Mouse (Mus musculus) liver, embryonic 12.5 days (tissue): ENCODE measurements around the gene Gm9821. TPM values are rescaled to one million over a fixed set of nuclear protein-coding genes. Genes with fewer than 3 reads are reported as not detected.

ENCODE experiments used
- ATAC-seq: fragments of 200-750 bp; cut with Nextera tagmentation; 2 replicates; pipeline ENCODE4 v1.8.0; 2017; ENCODE audit warnings: moderate number of reproducible peaks, mild to moderate bottlenecking, moderate library complexity
- H3K27ac ChIP-seq: fragments of 300-500 bp; sonication (generic); 2 replicates; pipeline ENCODE4 v1.5.1; 2016; ENCODE audit warnings: mild to moderate bottlenecking
- H3K27me3 ChIP-seq: fragments of 300-500 bp; sonication (generic); replicated peaks from 2 replicates; pipeline ENCODE4 v1.6.1; 2016; ENCODE audit warnings: mild to moderate bottlenecking, moderate library complexity
- H3K36me3 ChIP-seq: fragments of 300-500 bp; sonication (generic); 2 replicates; pipeline ENCODE4 v1.6.1; 2016; ENCODE audit warnings: mild to moderate bottlenecking, moderate library complexity
- H3K4me1 ChIP-seq: fragments of 300-500 bp; sonication (generic); 2 replicates; pipeline ENCODE4 v1.6.1; 2016
- H3K4me2 ChIP-seq: fragments of 300-500 bp; sonication (generic); 2 replicates; pipeline ENCODE4 v1.6.1; 2016; ENCODE audit warnings: mild to moderate bottlenecking, moderate library complexity
- H3K4me3 ChIP-seq: fragments of 300-500 bp; sonication (generic); 2 replicates; pipeline ENCODE4 v1.5.1; 2016; ENCODE audit warnings: mild to moderate bottlenecking, moderate library complexity
- H3K9ac ChIP-seq: fragments of 300-500 bp; sonication (generic); 2 replicates; pipeline ENCODE4 v1.6.1; 2016; ENCODE audit warnings: mild to moderate bottlenecking, moderate library complexity
- H3K9me3 ChIP-seq: fragments of 300-500 bp; sonication (generic); replicated peaks from 2 replicates; pipeline ENCODE4 v1.6.1; 2016; ENCODE audit warnings: mild to moderate bottlenecking, moderate library complexity
- WGBS: fragments of 180-500 bp; shearing (Covaris S2); methylation state at CpG from one replicate; pipeline ENCODE4 v1.1.7; 2016; ENCODE audit not compliant: insufficient replicate concordance; 5-methylcytosine and 5-hydroxymethylcytosine counted together
- polyA plus RNA-seq: library from polyadenylated mRNA; unstranded; fragments of >200 nt; fragmentation: Nextera tagmentation; extraction: Ambion mirVana; gene quantifications from 2 replicates; pipeline ENCODE4 v1.2.1, GENCODE M21; 2016

The Gm9821 gene
- polyA plus RNA-seq, 1 experiment from 2014 or later, result 2.5 TPM

DNA sequence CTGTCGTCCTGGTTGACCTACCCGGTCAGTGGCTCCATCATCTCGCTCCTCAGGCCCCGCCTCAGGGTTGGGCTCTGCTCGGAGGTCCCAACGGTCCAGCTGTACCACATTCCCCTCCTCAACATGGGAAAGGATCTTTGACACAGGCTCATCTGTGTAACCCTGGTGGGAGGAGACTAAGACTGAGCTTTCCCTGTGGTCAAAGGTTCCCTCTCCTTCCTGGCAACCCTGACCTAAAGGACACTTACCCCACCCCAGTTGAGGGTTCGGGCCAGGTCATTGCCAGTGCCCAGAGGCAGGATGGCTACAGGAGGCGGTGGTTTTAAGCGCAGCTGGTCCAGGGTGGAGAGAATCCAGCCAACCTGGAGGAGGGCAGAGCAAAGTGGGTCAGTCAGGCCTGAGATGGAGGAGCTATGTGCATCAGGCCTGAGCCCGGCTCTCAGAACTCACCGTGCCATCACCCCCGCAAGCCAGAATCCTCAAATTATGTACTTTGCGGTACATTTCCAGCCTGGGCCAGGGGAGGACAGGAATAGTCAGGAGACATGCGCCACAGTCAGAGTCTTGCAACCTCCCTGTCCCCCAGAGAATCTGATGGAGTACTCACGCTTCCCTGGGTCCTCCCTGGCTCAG, 6.1 kb upstream of the Gm9821 start:
- WGBS, result 89% methylated on average over 15 of the region's 15 CpGs
- ATAC-seq, result no peak
- Histone ChIP-seq H3K36me3 (peaks cover 96% of the 10 kb centered on the region), H3K27me3 (no peaks in the 10 kb centered on the region), H3K4me3 (no peak overlapping the region), H3K4me1 (peaks cover 15% of the 10 kb centered on the region), H3K27ac (no peak overlapping the region), H3K9ac (no peak overlapping the region), H3K4me2 (no peak overlapping the region), H3K9me3 (no peaks in the 10 kb centered on the region)

DNA sequence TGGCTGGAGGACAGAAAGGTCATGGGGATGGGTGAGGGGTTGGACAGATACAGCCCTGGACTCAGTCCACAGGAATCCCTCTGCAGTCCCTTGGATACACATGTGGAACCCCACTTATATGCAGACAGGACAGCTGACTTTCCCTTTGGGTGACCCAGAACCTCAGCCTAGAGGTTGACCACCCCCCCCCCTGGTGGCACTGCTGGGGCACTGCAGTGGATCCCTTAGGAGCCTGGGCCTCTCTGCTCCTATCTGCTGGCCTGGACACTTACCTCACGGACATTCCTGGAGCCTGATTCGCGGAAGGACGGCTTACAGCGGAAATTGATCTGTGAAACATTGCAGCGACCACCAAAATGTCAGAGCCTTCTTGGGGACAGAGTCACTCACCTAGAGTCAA, 3.1 kb upstream of the Gm9821 start:
- 82% methylated on average over 6 of the region's 6 CpGs for WGBS
- H3K4me2 ChIP-seq, result no peak overlapping the region
- H3K9me3 ChIP-seq, result no peaks in the 10 kb centered on the region
- H3K4me3 ChIP-seq, result no peak overlapping the region
- no peaks in the 10 kb centered on the region for H3K27me3 ChIP-seq
- H3K9ac ChIP-seq, result no peak overlapping the region
- peaks cover 88% of the 10 kb centered on the region for H3K36me3 ChIP-seq
- no peak overlapping the region for H3K27ac ChIP-seq
- ATAC-seq, result no peak
- H3K4me1 ChIP-seq, result peaks cover 39% of the 10 kb centered on the region

DNA sequence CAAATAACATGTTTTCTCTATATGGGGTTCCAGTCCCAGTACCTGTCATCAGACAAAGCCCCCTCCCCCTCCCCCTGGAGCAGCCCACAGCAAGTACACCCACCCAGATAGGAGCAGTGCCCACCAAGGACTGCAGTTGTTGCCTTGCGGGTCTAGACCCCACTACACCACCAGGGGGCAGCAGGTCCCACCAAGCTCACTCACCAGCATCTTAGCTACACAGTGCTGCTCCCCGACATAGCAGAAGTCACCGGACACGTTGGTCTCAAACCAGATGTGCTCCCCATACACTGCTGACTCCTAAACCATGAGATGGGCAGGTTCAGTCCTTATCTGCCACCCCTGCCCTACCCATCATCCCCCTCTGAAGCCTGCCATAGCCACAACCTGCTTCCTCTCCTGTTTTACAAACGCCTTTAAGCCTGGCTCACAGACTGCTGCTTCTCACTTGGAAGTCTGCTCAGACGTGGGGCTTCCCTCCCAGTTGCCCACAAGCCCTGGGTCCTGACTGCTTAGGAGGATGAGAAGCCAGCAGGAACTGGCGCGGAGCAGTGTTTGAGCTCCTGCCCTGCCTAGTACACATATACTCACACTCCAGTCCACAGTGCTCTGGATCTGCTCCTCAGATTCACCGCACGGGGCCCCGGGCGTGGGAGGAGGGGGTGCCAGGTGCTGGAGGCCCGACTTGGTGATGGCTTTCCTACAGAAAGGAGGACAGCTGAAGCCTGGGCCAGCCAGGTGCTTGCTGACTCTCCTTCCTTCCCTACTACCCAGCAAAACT, 1.1 kb upstream of the Gm9821 start:
- Histone ChIP-seq H3K27ac (peak overlapping the region; percentile 67), H3K9me3 (no peaks in the 10 kb centered on the region), H3K36me3 (peaks cover 68% of the 10 kb centered on the region), H3K9ac (peak overlapping the region; percentile 39), H3K4me2 (peak overlapping the region; percentile 44), H3K27me3 (no peaks in the 10 kb centered on the region), H3K4me3 (0 out of 2 replicates have a peak overlapping the region, but pooled peaks have one; percentile 1), H3K4me1 (peaks cover 59% of the 10 kb centered on the region)
- WGBS, result 36% methylated on average over 13 of the region's 13 CpGs
- ATAC-seq, result peak; percentile 40

DNA sequence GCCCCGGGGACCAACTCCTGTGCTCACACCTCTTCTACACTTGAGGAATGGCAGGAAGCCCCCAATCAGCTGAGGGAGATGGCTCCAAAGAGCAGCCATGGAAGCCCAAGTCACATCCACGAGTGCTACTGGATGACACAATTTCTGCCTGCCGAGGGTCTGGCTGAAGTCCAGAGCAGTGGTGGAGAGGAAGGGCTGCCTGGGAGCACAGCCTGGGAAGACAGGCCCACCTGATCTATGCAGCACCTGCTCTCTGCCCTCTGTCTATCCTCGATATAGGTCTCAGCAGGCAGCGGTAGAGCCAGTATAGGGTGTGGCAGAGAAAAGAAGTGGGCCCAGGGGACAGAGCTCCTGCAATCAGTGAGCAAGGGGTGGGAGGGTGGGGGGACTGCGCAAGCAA, 1.3 kb downstream of the Gm9821 start:
- Histone ChIP-seq H3K9ac (peak overlapping the region; percentile 88), H3K4me1 (peaks cover 83% of the 10 kb centered on the region), H3K4me3 (peak overlapping the region; percentile 63), H3K4me2 (peak overlapping the region; percentile 85), H3K36me3 (peaks cover 44% of the 10 kb centered on the region), H3K27me3 (no peaks in the 10 kb centered on the region), H3K9me3 (no peaks in the 10 kb centered on the region), H3K27ac (peak overlapping the region; percentile 94)
- peak; percentile 17; the same call in 1 of the 2 replicates for ATAC-seq
- WGBS, result 26% methylated on average over 6 of the region's 6 CpGs

DNA sequence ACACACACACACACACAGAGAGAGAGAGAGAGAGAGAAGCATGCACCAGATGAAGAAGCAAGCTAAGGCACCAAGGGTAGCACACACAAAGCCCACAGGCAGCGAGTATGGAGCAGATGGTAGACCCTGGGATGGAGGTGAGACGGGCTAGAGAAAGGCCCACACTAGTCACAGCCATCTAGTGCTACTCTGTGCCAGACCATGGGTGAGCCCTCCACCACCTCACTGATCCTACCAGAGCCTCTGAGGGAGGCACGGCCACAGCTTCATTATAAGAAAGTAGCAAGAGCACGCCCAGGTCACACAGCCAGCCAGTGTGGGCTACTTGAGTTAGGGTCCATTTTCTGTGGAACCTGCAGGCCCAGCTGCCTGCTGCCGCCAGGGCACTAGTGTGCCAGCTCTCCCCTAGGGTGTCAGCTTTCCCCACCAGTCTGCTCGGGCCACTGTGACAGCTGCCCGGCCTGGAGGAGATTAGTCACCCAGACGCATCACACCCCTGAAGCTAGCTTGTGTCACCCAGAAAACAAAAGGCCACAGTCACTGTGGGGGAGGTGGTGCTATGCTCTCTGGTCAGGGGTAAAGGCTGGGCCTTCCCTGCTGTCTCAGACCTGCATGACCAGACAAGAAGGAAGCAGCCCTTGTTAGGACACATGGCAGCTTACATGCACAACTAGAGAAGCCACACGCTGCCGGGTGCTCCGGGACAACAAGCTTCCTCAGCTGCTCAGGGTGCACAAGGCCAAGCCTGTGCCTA, 2.1 kb downstream of the Gm9821 start:
- Histone ChIP-seq H3K4me3 (peak overlapping the region; percentile 63), H3K4me1 (peaks cover 91% of the 10 kb centered on the region), H3K36me3 (peaks cover 36% of the 10 kb centered on the region), H3K9ac (peak overlapping the region; percentile 88), H3K9me3 (no peaks in the 10 kb centered on the region), H3K27ac (peak overlapping the region; percentile 94), H3K4me2 (peak overlapping the region; percentile 85), H3K27me3 (no peaks in the 10 kb centered on the region)
- WGBS, result 20% methylated on average over 11 of the region's 11 CpGs
- peak; percentile 60 for ATAC-seq

DNA sequence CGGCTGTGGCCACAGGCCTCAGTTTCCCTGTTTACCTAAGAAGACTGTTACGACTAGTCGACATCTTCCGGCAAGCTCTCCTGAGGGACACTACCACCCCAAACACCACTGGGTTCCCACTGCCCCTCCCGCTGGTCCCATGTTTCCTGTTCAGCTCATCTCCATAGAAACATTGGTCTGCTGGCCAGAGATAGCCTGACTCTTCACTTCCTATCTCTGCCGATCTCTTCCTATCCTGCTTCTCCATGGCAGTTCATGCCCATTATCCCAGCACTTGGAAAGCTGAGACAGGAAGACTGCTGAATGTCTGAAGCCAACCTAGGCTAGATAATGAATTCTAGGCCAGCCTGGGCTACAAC, 2.6 kb downstream of the Gm9821 start:
- H3K27ac ChIP-seq, result peak overlapping the region; percentile 94
- ATAC-seq, result peak; percentile 55
- WGBS, result 2% methylated on average over 6 of the region's 6 CpGs
- peak overlapping the region; percentile 88 for H3K9ac ChIP-seq
- peaks cover 95% of the 10 kb centered on the region for H3K4me1 ChIP-seq
- H3K9me3 ChIP-seq, result no peaks in the 10 kb centered on the region
- H3K4me3 ChIP-seq, result peak overlapping the region; percentile 63
- peak overlapping the region; percentile 85 for H3K4me2 ChIP-seq
- no peaks in the 10 kb centered on the region for H3K27me3 ChIP-seq
- peaks cover 31% of the 10 kb centered on the region for H3K36me3 ChIP-seq

DNA sequence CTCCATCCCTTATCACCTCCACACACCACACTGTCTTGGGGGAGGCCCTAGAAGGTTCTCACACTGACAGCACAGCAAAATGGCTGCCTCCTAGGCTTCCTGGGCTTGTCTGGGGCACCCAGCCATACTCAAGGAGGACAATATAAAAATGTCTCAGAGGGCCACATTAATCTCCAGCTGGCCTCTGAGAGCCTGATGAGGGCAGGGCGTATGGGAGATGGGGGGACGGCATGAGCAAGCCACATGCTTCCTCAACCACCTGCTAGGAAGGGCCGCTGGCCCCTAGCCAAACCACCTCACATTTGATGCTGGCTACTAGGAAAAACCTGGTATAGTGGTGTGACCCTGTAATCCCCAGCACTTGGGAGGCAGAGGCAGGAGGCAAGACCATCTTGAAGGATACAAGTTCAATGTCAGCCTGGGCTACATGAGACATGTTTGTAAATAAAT, 3.3 kb downstream of the Gm9821 start:
- peak overlapping the region; percentile 88 for H3K9ac ChIP-seq
- ATAC-seq, result peak; percentile 42; the same call in 1 of the 2 replicates

DNA sequence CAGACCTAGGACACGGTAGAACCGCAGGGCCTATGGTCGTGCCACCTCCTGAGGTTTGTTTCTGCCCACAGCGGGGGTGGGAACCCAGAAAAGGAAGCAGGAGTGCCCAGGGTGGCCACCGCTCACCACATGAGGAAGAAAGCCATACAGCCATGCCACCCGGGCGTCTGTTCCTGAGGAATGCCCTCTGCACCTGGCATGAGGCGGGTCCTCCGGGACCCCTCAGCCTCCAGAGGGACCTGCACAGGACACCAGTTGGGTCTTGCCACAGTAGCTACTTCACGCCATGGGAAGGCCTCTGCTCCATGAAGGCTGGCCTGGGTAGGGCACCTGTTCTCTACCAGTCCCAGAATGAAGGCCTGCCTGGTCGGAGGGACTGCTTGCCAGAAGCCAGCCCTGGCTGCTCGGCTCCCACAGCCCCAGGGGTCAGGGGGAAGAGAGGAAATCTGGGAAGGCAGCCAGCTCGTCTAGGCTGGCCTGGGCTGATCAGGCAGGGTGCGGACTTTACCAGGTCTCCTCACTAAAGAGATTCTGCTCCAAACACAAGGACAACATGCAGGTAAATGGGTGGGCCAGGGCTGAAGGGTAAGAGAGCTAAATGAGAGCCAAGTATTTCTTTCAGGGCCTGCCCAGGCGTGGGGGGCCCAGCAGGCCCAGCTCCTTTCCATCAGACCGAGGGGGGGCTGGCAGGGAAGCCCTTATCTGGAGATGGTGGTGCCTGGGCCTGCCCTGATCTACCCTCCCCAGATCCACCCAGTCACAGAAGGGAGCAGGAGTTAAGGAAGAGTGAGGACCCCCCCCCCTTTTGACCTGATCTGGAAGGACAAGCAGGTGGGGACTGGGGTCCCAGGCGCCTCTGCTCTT, 4.1 kb downstream of the Gm9821 start:
- WGBS, result 14% methylated on average over 17 of the region's 17 CpGs
- no peaks in the 10 kb centered on the region for H3K9me3 ChIP-seq
- no peaks in the 10 kb centered on the region for H3K27me3 ChIP-seq
- peak overlapping the region; percentile 88 for H3K9ac ChIP-seq
- H3K4me2 ChIP-seq, result peak overlapping the region; percentile 85
- H3K27ac ChIP-seq, result peak overlapping the region; percentile 94
- peaks cover 98% of the 10 kb centered on the region for H3K4me1 ChIP-seq
- peaks cover 20% of the 10 kb centered on the region for H3K36me3 ChIP-seq
- H3K4me3 ChIP-seq, result peak overlapping the region; percentile 63
- ATAC-seq, result peak; percentile 83

More for the DNA sequence above, 3.3 kb downstream of the Gm9821 start:
- WGBS, result 22% methylated on average over 3 of the region's 3 CpGs
- H3K4me1 ChIP-seq, result peaks cover 98% of the 10 kb centered on the region
- H3K4me2 ChIP-seq, result peak overlapping the region; percentile 85
- peaks cover 24% of the 10 kb centered on the region for H3K36me3 ChIP-seq
- peak overlapping the region; percentile 63 for H3K4me3 ChIP-seq
- no peaks in the 10 kb centered on the region for H3K9me3 ChIP-seq
- H3K27ac ChIP-seq, result peak overlapping the region; percentile 94
- no peaks in the 10 kb centered on the region for H3K27me3 ChIP-seq

DNA sequence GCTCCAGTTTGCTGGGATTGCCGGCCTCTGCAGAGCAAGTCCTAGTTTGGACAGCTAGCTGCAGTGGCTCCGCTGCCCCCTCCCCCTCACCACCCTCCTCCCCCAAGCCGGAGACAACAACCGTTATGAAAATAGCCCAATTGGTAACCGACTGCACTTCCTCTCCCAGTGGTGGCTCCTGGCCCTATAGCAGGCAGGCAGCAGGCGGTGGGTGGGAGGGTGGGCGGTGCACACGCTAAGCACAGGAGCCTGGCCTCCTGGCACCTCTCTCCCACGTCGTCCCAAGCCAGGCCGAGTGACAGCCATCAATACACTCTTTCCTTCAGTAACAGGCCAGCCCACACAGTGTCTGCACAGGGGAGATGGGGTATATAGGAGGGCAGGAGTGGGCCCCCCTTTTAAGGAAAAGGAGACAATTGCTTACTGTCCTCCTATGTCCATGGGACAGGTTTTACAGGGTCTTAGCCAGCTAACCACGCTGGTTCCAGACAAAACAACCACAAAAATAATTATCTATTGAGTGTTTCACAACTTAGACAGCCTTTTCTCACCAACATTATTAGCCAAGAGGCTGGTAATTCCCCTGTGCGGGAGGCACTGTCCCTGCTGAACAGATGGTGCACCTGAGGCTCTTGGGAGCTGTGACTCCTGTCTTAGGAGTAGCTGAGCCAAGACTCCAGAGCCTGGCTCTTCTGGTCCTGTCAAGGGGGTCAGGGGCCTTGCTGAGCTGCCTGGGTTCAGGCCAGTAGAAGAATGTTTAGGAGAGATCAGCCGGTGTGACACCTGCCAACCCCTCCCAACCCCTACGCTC, 5.0 kb downstream of the Gm9821 start:
- peak overlapping the region; percentile 88 for H3K9ac ChIP-seq
- no peaks in the 10 kb centered on the region for H3K9me3 ChIP-seq
- peak; percentile 75 for ATAC-seq
- peak overlapping the region; percentile 63 for H3K4me3 ChIP-seq
- WGBS, result 7% methylated on average over 15 of the region's 15 CpGs
- peak overlapping the region; percentile 94 for H3K27ac ChIP-seq
- peak overlapping the region; percentile 85 for H3K4me2 ChIP-seq
- H3K4me1 ChIP-seq, result peaks cover 98% of the 10 kb centered on the region
- no peaks in the 10 kb centered on the region for H3K27me3 ChIP-seq
- peaks cover 12% of the 10 kb centered on the region for H3K36me3 ChIP-seq

DNA sequence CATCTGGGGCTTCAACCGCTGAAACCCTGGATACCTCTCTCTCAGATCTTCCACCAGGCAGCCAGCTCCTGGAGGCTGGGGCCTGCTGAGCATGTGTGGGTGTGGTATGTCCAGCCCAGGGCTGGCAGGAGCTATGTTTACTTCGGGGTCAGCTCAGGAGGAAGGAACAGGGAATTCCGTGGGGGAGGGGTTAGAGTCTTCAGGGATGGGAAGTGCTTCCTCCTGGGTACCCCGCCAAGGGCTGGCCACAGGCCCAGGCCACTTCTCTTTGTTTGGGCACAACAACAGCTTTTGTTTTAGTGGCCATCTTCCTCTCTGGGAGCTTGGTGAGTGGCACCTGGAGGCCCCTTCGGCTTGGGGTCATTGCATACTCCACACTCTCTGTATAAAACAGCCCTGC, 8.3 kb downstream of the Gm9821 start:
- H3K4me2 ChIP-seq, result no peak overlapping the region
- 42% methylated on average over 5 of the region's 5 CpGs for WGBS

More for the DNA sequence above, 8.3 kb downstream of the Gm9821 start:
- Histone ChIP-seq H3K27me3 (no peaks in the 10 kb centered on the region), H3K36me3 (peaks cover 3% of the 10 kb centered on the region; the same call in 1 of the 2 replicates), H3K4me1 (peaks cover 98% of the 10 kb centered on the region), H3K9me3 (no peaks in the 10 kb centered on the region), H3K9ac (peak overlapping the region; percentile 4; the same call in 1 of the 2 replicates), H3K27ac (peak overlapping the region; percentile 61), H3K4me3 (no peak overlapping the region)
- ATAC-seq, result no peak
